Mouse (Mus musculus) adrenal gland, adult 8-10 months (tissue): ENCODE results near the gene Gm20388. TPM values are rescaled to one million over a fixed set of nuclear protein-coding genes. Genes with fewer than 3 reads are reported as not detected.

Source experiments
- DNase-seq: peaks from one replicate; pipeline ENCODE4 v3.0.0; 2022
- total RNA-seq, 4 experiments: library from RNA; stranded (reverse); gene quantifications; 2 replicates each; pipeline ENCODE4 v1.2.4; 2022

Gene Gm20388
- total RNA-seq, 4 experiments from 2014 or later = 1.7 to 16.9 (median 5.8) TPM

DNA sequence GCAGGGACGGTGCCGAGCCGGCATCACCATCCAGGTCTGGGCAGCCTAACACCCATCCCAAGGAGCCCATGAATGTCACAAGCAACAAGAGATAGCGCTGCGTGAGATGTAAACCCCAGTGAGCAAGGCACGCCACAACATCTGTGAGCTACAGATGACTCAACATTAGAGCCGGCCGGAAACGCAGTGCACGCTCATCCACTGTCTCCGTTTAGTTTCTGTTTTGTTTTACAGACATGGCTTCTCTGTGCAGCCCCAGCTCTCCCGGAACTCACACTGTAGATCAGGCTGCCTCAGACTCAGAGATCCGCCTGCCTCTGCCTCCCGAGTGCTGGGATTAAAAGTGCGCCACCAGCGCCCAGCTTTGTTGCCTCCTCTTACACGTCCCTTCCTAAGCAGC is 3376.7 kb downstream of the Gm20388 start:
- no peak for DNase-seq

DNA sequence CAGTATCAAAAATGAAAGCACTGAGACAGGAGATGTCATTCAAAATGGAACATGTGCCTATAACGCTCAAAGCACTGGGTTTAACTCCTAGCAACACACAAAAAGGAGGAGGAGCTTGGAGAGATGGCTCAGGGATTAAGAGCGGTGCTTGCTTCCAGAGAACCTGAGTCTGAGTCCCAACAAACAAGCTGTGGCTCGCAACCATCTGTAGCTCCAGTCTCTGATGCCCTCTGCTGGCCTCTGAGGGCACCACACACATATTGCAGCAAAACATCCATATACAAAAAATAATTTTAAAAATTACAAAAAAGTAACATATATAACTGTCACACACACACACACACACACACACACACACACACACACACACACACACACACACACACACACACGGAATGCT is 3379.5 kb downstream of the Gm20388 start:
- no peak for DNase-seq

DNA sequence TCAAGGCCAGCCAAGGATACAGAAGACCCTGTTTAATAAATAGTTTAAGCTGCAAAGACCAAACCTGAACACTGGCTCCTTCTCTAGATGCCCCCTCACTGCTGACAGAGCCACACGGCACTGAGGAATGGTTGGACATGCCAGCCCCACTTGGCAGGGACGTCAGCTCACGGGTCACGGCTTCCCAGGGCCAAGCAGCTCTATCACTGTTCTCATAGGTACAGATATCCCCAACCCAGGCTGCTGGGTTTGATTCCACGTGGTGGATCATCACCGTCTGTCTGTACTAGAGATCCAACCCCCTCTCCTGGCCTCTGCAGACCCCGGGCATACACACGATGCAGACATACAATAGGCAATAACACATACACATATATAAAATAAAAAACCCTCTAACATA is 3380.0 kb downstream of the Gm20388 start:
- DNase-seq = no peak

DNA sequence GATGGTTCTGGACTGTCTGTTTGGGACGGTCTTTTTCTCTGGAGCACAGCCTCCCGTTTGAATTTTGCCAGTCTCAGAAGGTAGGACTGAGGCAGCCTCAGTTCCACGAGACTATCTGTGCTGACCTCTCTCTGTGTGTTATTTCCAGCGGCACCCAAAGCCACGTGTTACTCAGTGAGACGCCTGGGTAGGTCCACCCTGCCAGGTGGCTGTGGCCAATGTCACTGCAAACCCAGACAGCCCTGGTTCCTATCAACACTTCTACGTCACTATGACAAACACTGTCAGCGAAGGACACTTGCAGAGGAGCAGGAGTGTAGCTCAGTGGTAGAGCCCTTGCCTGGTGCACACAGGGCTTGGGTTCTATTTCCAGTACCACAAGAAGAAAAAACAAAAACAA is 3381.1 kb downstream of the Gm20388 start:
- no peak for DNase-seq

DNA sequence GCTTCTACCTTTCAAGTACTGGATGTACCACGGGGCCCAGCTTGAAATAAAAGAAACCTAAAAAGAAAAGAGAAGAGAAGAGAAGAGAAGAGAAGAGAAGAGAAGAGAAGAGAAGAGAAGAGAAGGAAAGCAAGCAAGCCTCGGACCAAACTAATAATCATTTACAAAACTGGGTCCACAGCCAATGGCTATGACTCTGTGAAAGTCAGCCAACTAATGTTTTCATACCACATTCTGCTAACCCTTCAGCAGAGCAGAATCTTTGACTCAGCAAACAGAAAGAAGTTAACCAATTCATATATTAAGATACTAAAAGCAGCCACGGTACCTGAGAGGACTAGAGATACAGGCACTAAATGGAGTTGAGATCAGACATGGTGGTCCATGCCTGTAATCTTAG is 3381.6 kb downstream of the Gm20388 start:
- no peak for DNase-seq

DNA sequence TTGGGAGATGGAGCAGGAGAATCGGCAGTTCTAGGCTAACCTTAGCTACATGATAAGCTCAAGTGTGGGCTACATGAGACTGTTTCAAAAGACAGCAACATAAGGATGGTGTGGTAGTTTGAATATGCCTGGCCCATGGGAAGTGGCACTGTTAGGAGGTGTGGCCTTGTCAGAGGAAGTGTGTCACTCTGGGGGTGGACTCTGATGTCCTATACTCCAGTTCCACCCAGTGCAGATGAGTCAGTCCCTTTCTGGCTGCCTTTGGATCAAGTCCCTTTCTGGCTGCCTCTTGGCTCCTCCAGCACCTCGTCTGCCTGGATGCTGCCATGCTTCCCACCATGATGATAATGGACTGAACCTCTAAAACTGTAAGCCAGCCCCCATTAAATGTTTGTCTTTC is 3382.1 kb downstream of the Gm20388 start:
- no peak for DNase-seq

DNA sequence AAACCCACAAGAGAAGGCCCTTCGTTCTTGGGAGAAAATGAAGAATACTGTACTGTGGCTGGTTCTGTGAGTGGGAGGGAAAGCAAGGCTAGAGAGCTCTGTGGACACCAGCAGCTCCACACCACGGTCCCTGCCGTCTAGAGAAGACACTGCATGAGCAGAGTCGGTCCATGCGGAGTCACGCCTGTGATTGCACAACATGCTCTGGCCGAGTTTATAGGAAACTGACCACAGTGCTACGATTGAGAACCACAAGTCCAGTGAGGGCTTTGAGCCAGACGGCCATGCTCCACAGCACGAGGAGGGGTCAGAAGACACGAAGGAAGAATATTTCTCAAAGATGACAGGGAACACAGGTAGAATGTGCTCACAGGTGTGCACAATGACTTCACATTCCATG is 3387.7 kb downstream of the Gm20388 start:
- no peak for DNase-seq

DNA sequence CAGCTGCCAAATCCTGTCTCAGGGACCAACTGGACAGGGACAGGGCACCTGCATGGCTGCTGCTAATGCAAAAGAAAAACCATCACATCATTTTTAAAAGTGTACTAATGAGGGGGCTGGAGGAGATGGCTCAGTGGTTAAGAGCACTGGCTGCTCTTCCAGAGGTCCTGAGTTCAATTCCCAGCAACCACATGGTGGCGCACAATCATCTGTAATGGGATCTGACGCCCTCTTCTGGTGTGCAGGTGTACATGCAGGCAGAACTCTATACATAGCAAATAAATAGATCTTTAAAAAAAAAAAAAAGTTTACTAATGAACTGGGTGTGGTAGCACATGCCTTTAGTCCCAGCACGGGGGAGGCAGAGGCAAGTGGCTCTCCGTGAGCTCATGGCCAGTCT is 3398.1 kb downstream of the Gm20388 start:
- no peak for DNase-seq

DNA sequence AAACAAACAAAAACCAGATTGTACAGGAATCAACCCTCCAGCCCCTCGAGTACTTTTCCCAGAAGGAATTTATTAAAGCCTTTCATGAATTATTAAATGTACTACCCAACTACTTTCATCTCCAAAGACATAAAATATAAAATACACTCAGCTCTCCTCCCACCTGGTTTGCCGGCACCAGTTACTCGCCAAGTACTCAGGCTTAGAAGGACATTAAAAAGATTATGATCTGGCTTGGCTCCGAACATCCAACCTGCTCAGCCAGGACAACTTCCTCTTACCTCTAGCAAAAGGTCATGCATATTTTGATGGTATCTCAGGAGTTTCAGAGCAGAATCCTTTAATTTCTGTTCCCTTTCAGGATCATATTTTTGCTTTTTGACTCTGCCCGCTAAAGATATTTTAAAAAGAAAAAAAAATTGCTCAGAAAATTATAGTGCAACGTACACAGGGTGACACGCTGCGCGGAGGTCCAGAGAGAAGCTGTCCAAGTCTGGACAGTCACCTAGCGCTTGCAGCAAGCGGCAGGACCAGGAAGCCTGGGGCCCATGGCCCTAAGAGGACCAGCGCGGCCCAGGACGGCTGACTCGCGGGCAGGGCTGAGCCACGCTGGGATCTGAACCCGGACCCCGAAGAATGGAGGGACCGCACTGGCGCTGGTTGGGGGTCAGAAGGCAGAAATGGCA is 3407.3 kb downstream of the Gm20388 start:
- no peak for DNase-seq

DNA sequence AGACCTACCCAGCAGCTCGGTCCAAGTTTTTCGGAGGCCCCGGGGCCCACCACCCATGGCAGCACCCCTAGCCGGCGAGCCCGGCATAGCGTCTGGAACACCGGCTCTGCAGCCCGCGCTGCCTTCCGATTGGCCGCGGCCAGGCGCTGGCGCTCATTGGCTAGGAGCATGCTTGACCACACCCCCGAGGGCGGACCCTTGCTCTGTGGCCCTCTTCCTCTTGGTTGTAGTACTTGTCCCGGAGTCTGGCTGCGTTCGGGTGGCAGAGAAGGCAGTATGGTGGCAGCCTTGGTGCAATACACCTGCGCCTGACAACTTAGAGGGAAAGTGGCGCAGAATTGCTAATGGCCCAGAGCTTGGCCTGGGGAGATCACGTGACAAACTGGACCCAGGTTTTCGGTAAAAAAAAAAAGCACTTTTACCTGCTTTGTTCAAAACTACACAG is 3407.8 kb downstream of the Gm20388 start, which contains the start of gene Fanca:
TSS of gene Fanca (minus strand) at position 110 of the 445 bp plus-strand sequence.
- DNase-seq = peak; percentile 87

DNA sequence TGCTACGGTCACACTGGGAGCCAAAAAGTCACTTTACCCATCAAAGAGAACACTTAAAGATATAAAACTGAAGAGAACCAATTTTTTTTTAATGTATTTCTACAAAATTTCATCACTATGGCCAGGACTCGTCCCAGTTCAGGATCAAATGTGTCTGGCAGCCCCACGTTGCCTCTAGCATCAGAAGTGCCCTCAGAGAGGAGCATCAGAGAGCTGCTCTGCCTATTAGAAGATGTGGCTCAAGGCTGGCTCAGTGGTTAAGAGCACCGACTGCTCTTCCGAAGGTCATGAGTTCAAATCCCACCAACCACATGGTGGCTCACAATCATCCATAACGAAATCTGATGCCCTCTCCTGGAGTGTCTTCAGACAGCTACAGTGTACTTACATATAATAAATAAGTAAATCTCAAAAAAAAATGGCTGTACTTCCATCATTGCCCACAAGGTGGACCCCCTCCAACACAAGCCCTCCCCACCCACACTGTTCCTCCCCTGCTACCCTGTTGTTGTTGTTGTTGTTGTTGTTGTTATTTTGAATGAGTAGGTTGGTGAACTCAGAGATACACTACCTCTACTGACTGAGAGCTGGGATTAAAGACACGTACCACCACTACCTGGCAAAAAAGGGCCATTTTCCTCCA is 3409.0 kb downstream of the Gm20388 start:
- no peak for DNase-seq

DNA sequence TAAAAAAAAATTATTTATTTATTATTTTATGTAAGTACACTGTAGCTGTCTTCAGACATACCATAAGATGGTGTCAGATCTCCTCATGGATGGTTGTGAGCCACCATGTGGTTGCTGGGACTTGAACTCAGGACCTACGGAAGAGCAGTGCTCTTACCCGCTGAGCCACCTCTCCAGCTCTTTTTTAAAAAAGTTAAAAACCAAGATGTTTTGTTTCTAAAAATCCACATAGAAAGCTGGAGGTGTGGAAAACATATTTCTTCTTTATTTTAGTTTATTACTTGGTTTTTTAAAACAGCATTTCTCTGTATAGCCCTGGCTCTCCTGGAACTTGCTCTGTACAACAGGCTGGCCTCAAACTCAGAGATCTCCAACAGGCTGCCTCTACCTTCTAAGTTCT is 3417.9 kb downstream of the Gm20388 start:
- DNase-seq = no peak

DNA sequence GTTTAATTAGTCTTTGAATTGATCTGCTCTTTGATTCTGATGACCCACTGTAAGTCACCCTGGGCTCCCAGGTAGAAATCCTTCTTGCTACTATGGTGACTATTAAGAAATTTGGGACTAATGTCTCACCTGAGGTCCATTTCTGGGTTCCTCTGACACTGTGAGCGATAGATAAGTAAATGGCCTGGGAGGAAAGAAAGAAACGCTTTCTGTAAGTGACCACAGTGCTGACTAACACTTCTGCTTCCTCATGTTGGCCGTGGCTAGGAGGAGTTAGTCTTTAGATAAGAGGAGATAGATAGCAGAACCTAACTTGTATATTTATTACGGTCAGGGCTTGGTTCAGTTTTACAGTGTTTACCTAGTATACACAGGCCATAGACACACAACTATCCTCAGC is 3418.7 kb downstream of the Gm20388 start:
- DNase-seq = no peak

DNA sequence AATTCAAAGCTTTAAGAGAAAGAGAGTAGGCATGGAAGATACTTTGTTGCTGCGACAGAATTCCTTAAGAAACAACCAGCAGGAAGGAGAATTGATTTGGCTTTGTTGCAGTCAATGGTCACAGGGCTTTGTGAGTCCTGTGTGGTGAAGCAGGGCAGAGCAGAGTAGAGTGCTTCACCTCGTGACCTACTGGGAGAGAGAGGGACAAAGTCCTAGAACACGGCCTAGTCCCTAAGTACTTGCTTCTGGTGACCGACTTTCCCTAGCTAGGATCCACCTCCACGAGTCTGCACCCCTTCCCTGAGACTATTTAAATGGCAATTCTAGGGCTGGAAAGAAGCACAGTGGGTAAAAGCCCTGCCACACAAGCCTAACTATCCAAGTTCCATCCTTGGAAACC is 3419.3 kb downstream of the Gm20388 start:
- DNase-seq = no peak

DNA sequence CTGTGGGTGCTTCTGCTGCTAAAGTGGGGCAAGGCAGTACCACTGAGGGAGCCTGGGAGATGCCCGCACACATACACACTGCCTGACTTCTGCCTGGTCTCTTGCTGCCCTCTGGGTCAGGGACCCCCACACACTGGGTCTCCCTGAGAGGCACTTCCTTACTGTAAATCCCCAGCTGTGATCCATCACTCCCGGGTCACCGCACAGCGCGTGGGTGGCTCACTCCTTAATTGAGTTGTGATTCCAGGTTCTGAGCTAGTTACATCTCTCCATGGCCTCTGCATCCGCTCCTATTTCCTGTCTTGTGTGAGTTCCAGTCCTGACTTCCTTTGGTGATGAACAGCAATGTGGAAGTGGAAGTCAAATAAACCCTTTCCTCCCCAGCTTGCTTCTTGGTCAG is 3420.1 kb downstream of the Gm20388 start:
- no peak for DNase-seq

DNA sequence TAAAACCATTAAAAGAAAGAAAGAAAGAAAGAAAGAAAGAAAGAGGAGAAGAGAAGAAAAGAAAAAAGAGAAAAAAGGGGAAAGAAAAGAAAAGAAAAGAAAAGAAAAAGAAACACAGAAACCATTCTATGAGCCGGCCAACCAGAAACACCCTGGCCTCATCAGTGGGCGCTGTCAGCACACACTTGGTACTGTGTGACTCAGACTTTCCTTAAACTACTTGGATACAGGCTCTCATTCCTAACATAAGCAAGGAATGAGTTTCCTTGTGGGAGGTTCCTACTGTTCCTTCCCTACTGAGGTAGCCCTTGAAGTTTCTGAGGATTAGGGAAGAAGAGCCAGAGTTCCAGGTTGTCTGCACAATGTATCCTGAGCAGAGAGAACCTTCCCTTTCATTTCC is 3420.7 kb downstream of the Gm20388 start:
- no peak for DNase-seq

DNA sequence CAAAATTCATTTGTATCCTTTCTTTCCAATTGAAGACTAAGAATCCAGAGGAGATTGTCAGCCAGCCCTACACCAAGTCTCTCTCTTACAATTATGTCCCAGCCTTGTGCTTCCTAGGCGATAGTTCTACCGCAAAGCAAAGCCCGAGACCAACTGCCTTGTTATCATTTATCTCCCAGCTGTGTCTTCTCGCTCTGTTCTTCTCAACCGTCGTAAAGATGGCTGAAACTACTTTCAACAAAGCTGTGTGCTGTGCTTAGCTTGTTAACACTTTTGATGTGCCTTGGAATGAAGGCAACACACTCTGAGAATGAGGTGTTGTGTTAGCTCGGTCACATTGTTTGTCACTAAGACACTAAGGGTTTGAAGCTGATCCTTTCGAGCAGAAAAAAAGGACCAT is 3421.2 kb downstream of the Gm20388 start:
- no peak for DNase-seq

DNA sequence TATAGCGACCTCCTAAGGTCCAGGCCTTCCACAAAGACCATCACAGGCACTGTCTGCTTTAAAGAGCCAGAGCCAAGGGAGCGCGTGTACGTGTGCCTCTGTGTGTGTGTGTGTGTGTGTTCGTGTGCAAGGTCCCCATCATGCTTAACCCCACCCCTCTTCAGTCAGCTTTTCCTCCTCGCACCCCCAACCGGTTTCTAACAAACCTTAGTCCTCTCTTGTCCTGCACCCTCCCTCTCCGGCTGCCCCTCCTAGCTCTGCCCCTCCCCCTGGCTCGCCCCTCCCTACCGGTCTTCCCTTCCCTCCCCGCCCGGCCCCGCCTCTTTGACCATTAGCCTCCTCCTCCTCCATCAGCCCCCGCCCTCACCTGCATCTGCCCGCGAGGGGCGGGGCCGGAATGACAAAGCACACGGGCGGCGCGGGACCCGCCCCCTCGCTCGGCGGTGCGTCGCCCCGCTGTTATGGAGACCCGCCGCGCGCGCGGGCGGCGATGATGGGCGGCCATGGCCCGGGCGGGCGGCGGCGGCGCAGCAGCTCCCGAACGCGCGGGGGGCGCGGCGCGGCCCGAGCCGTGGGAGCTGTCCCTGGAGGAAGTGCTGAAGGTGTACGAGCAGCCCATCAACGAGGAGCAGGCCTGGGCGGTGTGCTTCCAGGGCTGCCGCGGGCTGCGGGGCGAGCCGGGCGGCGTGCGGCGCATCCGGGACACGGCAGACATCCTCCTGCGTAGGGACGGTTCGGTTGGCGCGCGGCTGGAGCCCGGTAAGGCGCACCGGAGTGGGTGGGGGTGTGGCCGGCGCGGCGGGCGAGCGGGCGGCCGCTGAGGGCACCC is 3421.8 kb downstream of the Gm20388 start, which contains the start of gene Spire2:
TSS of gene Spire2 (plus strand) at position 452 of the 829 bp plus-strand sequence.
- peak; percentile 40 for DNase-seq

DNA sequence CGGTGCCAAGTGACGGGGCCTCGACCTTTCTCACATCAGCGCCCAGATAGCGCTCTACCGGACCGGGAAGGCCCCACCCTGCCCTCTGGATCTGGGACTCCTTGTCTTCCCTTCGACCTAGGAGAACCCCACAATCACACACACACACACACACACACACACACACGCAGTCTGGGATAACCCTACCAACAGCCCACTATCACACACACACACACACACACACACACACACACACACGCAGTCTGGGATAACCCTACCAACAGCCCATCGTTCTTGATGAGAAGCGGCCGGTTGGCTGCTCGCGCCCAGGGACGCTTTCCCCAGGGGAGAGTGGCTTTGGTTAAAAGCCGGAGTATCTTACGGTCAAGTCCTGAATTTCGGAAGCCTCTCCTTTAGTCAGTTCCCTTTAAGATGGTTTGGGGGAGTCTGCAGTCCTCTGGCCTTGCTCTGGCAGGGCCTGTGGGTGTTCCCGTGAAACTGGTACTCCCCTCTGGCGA is 3422.5 kb downstream of the Gm20388 start:
- no peak for DNase-seq

DNA sequence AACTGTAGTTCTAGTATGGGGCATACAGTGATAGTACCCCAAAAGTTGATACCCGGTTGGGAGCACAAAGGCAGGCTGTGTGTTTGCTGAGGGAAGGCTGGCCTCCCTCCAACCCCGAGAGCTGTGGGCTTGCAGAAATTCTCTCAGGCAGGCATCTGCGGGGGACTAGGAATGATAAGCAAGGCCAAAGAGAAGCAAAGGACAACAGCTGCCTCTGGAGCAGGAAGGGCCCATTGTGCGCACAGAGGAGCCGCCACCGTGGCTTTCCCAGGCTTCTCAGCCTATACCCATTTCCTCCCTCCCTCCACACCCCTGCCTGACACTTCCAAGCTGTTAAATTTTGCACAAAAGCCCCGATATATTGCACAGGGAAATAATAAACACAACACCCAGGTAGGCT is 3423.2 kb downstream of the Gm20388 start:
- DNase-seq = no peak

DNA sequence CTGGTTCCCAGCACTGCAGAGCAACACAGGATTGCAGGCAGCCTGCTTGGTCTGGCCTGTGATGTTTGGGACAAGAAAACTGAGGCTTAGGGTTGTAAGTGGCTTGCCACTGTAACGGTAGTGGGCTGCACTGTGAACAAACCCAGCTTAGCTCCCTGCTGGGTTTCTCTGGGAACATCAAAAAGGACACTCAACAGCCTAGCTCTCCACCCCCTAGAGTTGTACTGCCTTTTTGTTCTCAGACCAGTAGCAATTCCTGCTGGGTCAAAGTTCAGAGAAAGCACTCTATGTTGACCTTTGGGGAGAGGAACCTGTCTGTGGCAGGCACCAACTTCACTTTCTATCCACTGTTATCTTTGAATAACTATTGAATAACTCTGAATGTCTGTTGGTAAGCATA is 3423.8 kb downstream of the Gm20388 start:
- DNase-seq = no peak

DNA sequence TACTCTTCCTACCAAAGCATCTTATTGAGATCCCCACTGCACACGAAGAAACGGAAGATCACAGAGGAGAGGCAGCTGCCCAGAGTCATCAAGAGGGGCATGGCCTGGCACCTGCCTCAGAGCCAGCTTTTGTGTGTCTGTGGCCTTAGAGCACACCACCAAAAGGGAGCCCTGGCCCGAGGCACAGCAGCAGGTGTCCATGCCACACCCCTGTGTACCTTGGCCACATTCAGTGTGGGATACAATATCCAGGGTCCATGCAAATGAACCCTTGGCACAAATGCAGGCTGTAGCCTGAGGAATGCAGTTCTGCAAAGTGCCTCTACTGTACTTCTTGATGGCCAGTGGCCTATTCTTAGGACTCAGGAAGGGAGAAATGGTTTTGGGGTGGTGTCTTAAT is 3426.8 kb downstream of the Gm20388 start:
- DNase-seq = no peak

DNA sequence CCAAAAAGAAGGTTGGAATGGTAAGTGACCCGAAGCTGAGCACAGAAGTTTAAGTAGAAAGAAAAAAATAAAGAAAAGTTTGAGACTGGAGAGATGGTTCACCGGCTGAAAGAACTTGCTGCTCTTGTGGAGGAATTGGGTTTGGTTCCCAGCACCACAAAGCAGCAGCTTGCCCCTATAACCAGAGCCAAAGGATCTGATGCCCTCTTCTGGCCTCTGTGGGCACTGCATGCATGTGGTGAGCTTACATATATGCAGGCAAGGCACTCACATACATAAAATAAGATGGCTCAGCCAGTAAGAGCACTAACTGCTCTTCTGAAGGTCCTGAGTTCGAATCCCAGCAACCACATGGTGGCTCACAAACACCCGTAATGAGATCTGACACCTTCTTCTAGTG is 3429.4 kb downstream of the Gm20388 start:
- no peak for DNase-seq
